ENCODE assay signal across 9 mouse cellular contexts in the genomic region with DNA sequence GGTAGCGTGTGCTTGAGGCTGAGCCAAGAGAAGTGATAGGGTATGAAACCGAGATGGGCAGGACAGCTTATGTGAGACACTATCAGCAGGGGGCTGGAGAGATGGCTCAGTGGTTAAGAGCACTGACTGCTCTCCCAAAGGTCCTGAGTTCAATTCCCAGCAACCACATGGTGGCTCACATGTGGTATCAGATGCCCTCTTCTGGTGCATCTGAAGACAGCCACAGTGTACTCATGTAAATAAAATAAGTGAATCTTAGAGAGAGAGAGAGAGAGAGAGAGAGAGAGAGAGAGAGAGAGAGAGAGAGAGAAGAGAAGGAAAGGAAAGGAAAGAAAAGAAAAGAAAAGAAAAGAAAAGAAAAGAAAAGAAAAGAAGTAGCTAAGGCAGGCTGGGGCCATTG. TPM values are rescaled to one million over a fixed set of nuclear protein-coding genes. Genes with fewer than 3 reads are reported as not detected.
A peak's percentile ranks its signal among the peaks of the same experiment; 100 is the strongest.
DNase-seq lines count a peak whose midpoint lies in the region; ATAC-seq and TF ChIP-seq lines count a peak whose summit lies in the region.
"Not testable (repeated sequence)": the region's sequence is repeated elsewhere in the genome, so short reads cannot be mapped to it uniquely, and the experiment has no call there.
"Had no signal": no experiment of that assay in that cellular context is flagged by ENCODE, and none has a peak within 500 bp of the region (broad histone marks: within the 10 kb centered on the region; RNA-seq: fewer than 3 reads in every experiment).

No protein-coding gene starts in this region.

- not testable (repeated sequence) for H3K79me2 ChIP-seq in myocyte (ENCODE audit: control insufficient read depth, insufficient read depth)

- TF ChIP-seq CTCF in G1E (IDR thresholded peaks at IDR 0.05; ENCODE audit: low read depth, low read length), result not testable (repeated sequence)
- peak; percentile 7; the same call in 1 of the 2 replicates for TF ChIP-seq CTCF in heart, postnatal 0 days (IDR thresholded peaks at IDR 0.05; ENCODE audit: low read depth)
- peak; percentile 50 for TF ChIP-seq CTCF in intestine, postnatal 0 days (IDR thresholded peaks at IDR 0.05; ENCODE audit: low read depth)
- TF ChIP-seq CTCF in layer of hippocampus, adult 2 months (conservative IDR thresholded peaks at IDR 0.05), result peak; percentile 23; the same call in 1 of the 2 replicates
- TF ChIP-seq CTCF in liver, postnatal 0 days (IDR thresholded peaks at IDR 0.05; ENCODE audit: low read depth), result peak; percentile 43

- not testable (repeated sequence) for H3K9ac ChIP-seq in heart, postnatal 0 days (replicated peaks; ENCODE audit: low read depth, low read length); intestine, postnatal 0 days (ENCODE audit: low read depth, low read length); liver, postnatal 0 days (replicated peaks)

- H3K36me3 ChIP-seq in G1E (replicated peaks) (peaks cover 43% of the 10 kb centered on the region), myocyte (ENCODE audit: control insufficient read depth, insufficient read depth) (peaks cover 47% of the 10 kb centered on the region)
- peaks cover 13% of the 10 kb centered on the region for H3K36me3 ChIP-seq in heart, postnatal 0 days (replicated peaks; ENCODE audit: control insufficient read depth, insufficient read depth, low read length)
- peaks cover 26% of the 10 kb centered on the region for H3K36me3 ChIP-seq in intestine, postnatal 0 days (ENCODE audit: control insufficient read depth, insufficient read depth)
- peaks cover 20% of the 10 kb centered on the region for H3K36me3 ChIP-seq in liver, postnatal 0 days (replicated peaks; ENCODE audit: insufficient read depth, low read length)
- not testable (repeated sequence) for H3K36me3 ChIP-seq in splenic B cell, adult 2 months (ENCODE audit: control insufficient read depth, insufficient read depth, low read length, poor library complexity, severe bottlenecking)

- not testable (repeated sequence) for H3K4me3 ChIP-seq in G1E (ENCODE audit: low read depth, low read length); heart, postnatal 0 days (ENCODE audit: low read depth, low read length); intestine, postnatal 0 days (ENCODE audit: low read depth, low read length); layer of hippocampus, adult 2 months; liver, postnatal 0 days (ENCODE audit: low read depth, low read length); myocyte

- H3K4me1 ChIP-seq in G1E (ENCODE audit: insufficient read depth, low read depth, low read length); heart, postnatal 0 days (ENCODE audit: control insufficient read depth, insufficient read depth); intestine, postnatal 0 days (replicated peaks; ENCODE audit: control insufficient read depth, insufficient read depth, low read length); liver, postnatal 0 days (ENCODE audit: insufficient read depth): not testable (repeated sequence)

- DNase-seq in A20 (ENCODE audit: low read depth, low spot score), result peak; percentile 33
- DNase-seq in G1E (ENCODE audit: low spot score); heart, postnatal 0 days (ENCODE audit: low spot score); layer of hippocampus, adult 2 months (ENCODE audit: low spot score in 2 of 2); liver, postnatal 0 days: not testable (repeated sequence)
- peak; percentile 30 for DNase-seq in splenic B cell, adult 2 months (ENCODE audit: low read depth, low spot score)

- not testable (repeated sequence) for TF ChIP-seq EP300 in heart, postnatal 0 days (IDR thresholded peaks at IDR 0.05; ENCODE audit: low read depth); liver, postnatal 0 days (IDR thresholded peaks at IDR 0.05; ENCODE audit: low read depth)

- not testable (repeated sequence) for H3K27ac ChIP-seq in heart, postnatal 0 days (ENCODE audit: low read depth); intestine, postnatal 0 days (ENCODE audit: low read depth, low read length); layer of hippocampus, adult 2 months; liver, postnatal 0 days (ENCODE audit: low read depth)

- H3K9me3 ChIP-seq in G1E (replicated peaks); heart, postnatal 0 days (replicated peaks; ENCODE audit: control insufficient read depth, low read length); intestine, postnatal 0 days (ENCODE audit: control insufficient read depth); liver, postnatal 0 days (ENCODE audit: low read length): not testable (repeated sequence)

- H3ac ChIP-seq in myocyte (ENCODE audit: control insufficient read depth, insufficient read length), result not testable (repeated sequence)

- ATAC-seq in G1E (ENCODE audit: extremely low read depth, insufficient number of reproducible peaks, low FRiP score, poor library complexity, severe bottlenecking), result peak; percentile 15; the same call in 1 of the 2 replicates
- ATAC-seq in heart, postnatal 0 days (ENCODE audit: insufficient read depth, low read depth); intestine, postnatal 0 days; liver, postnatal 0 days: not testable (repeated sequence)

- 64% methylated on average over 2 of the region's 2 CpGs for WGBS in heart, postnatal 0 days
- WGBS in intestine, postnatal 0 days, result 81% methylated on average over 2 of the region's 2 CpGs
- WGBS in liver, postnatal 0 days (ENCODE audit: insufficient replicate concordance), result 70% methylated on average over 2 of the region's 2 CpGs

- not testable (repeated sequence) for H3K27me3 ChIP-seq in G1E (ENCODE audit: insufficient read depth, low read length); heart, postnatal 0 days (ENCODE audit: control insufficient read depth, insufficient read depth, low read length); intestine, postnatal 0 days (replicated peaks; ENCODE audit: control insufficient read depth, insufficient read depth, low read length); liver, postnatal 0 days (ENCODE audit: insufficient read depth, low read length); myocyte (ENCODE audit: control insufficient read depth, insufficient read depth, insufficient read length); splenic B cell, adult 2 months (ENCODE audit: control insufficient read depth, insufficient read depth, low read length, poor library complexity, severe bottlenecking)

- not testable (repeated sequence) for H3K4me2 ChIP-seq in heart, postnatal 0 days (ENCODE audit: low read depth, low read length); intestine, postnatal 0 days (replicated peaks; ENCODE audit: low read depth); liver, postnatal 0 days (ENCODE audit: low read depth, low read length); myocyte (ENCODE audit: low read depth)

- TF ChIP-seq POLR2A in myocyte (IDR thresholded peaks at IDR 0.05; ENCODE audit: insufficient read length, low read depth), result not testable (repeated sequence)

TF ChIP-seq in myocyte, 11 proteins besides CTCF, POLR2A, EP300 and RAD21:
- TF ChIP-seq POLR2AphosphoS2 (IDR thresholded peaks at IDR 0.05; ENCODE audit: insufficient read length, low read depth), result peak; percentile 45
TF ChIP-seq in myocyte: peak in this region for 1; not testable (repeated sequence) for 10.

RNA-seq across cellular contexts. Expression of gene Herpud1, which starts 13.7 kb away (rescaled TPM):
- total RNA-seq in G1E (2014; fragmentation: Nextera tagmentation) (51.7 and 54.7 TPM in 2 replicates), G1E (2017) (59.5 and 68.4 TPM in 2 replicates)
- polyA plus RNA-seq in G1E (2012) (46.6 and 63.0 TPM in 2 replicates), myocyte (2012; fragmentation: generic; extraction: Trizol) (292 TPM)
- total RNA-seq in heart, postnatal 0 days (2014; rRNA removed; ENCODE audit: low replicate concordance), result 177 and 179 TPM in 2 replicates
- 131 and 159 TPM in 2 replicates for polyA plus RNA-seq in heart, postnatal 0 days (2015; fragmentation: Nextera tagmentation; extraction: Ambion mirVana)
- polyA plus RNA-seq in intestine, postnatal 0 days (2015; fragmentation: Nextera tagmentation; extraction: Ambion mirVana), result 135 and 154 TPM in 2 replicates
- total RNA-seq in layer of hippocampus, adult 2 months (2021), result 10 to 100 TPM; 54.4 to 57.3 TPM
- 250 and 269 TPM in 2 replicates for polyA plus RNA-seq in liver, postnatal 0 days (2015; fragmentation: Nextera tagmentation; extraction: Ambion mirVana)

RNA-seq across cellular contexts. Expression of gene Nlrc5, which starts 34.2 kb away (rescaled TPM):
- not detected in 2 replicates for total RNA-seq in G1E (2014; fragmentation: Nextera tagmentation)
- total RNA-seq in G1E (2017), result 0.81 and 1.2 TPM in 2 replicates
- polyA plus RNA-seq in G1E (2012), result 0.02 TPM in 1 of 2 replicates, not detected in the other
- 3.1 and 3.5 TPM in 2 replicates for total RNA-seq in heart, postnatal 0 days (2014; rRNA removed; ENCODE audit: low replicate concordance)
- 0.11 and 0.51 TPM in 2 replicates for polyA plus RNA-seq in heart, postnatal 0 days (2015; fragmentation: Nextera tagmentation; extraction: Ambion mirVana)
- polyA plus RNA-seq in intestine, postnatal 0 days (2015; fragmentation: Nextera tagmentation; extraction: Ambion mirVana), result 0.50 and 0.75 TPM in 2 replicates
- 1 to 10 TPM in 1 of 2 experiments, under 1 TPM in 1; 0.54 to 1.4 TPM for total RNA-seq in layer of hippocampus, adult 2 months (2021)
- polyA plus RNA-seq in liver, postnatal 0 days (2015; fragmentation: Nextera tagmentation; extraction: Ambion mirVana), result 0.82 and 1.3 TPM in 2 replicates
- 0.40 TPM for polyA plus RNA-seq in myocyte (2012; fragmentation: generic; extraction: Trizol)
- polyA plus RNA-seq: heart, embryonic 11.5 days had no signal
